Mouse (Mus musculus): ENCODE data around the gene Slc12a5. TPM values are rescaled to one million over a fixed set of nuclear protein-coding genes. Genes with fewer than 3 reads are reported as not detected.

Gene Slc12a5
- total and polyA plus RNA-seq, 2 experiments from 2014 or later = 71.0 to 257 TPM

DNA sequence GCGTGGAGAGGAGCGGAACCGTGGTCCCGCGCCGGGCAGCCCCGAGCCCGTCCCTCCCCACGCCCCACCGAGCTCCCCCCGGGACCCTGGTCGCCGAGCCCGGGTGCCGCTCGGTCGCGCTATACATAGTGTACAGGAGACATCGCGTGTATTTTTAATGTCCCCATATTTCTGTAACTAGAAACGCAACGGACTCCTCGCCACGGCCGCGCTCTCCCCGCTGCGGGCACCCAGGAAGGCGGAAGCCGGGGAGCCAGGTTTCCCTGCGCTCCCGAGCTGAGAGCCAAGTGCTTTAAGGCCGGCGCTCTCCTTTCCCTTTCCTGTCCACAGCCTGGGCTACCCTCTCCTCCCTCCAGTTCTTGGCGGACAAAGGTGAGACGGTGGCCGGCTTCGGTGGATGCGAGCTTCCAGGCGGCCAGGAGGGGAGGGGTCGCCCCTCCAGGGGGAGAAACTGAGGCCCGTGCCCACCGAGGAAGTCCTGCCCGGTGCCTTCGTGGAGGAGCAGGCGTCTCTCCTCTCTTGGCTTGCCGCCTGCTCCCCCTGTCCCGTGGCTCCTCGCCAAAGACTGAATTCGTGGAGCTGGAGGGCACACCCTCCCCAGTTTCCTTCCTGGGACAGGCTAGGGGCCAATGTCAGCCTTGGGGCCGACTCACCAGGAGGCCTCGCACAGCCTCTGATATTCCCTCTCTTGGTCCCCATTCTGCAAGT, 37.3 kb downstream of the Slc12a5 start:
- Histone ChIP-seq H3K27ac (peak overlapping the region; percentile 20; the same call in 1 of the 2 replicates), H3K27me3 (ENCODE audit: insufficient read depth, low read length) (no peaks in the 10 kb centered on the region), H3K9ac (replicated peaks; ENCODE audit: low read length) (peak overlapping the region; percentile 33; the same call in 1 of the 2 replicates), H3K4me3 (ENCODE audit: low read length) (0 out of 2 replicates have a peak overlapping the region, but pooled peaks have one; percentile 11), H3K36me3 (ENCODE audit: insufficient read depth, low read length) (peaks cover 35% of the 10 kb centered on the region), H3K4me1 (ENCODE audit: insufficient read depth, low read length) (0 out of 2 replicates have a peak, but pooled peaks cover 6% of the 10 kb centered on the region), H3K9me3 (ENCODE audit: low read length) (no peaks in the 10 kb centered on the region), H3K4me2 (ENCODE audit: low read depth, low read length) (peak overlapping the region; percentile 46)
- TF ChIP-seq CTCF (IDR thresholded peaks at IDR 0.05; ENCODE audit: low read depth) = no peak
- WGBS = 5% methylated on average over 39 of the region's 52 CpGs
- DNase-seq (ENCODE audit: low spot score) = no peak
- no peak for ATAC-seq

DNA sequence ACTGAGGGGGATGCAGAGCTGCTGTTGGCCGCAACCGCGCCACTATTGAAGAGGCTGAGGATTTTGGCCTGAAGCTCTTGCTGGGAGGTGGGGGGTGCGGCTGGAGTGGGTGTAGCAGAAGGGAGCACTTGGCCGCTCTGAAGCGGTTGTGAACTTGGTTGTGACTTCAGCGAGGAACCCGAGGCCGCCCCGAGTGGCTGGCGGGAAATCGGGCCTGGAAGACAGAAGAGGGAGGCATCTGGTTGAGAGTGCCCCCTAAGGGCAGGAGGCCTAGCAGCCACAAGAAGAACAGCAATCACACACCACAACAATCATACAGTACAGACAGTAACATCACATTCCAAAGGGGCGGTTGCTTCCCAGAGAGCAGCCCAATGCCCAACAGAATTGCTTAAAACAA, 41.4 kb downstream of the Slc12a5 start:
- Histone ChIP-seq H3K9ac (replicated peaks; ENCODE audit: low read length) (no peak overlapping the region), H3K27me3 (ENCODE audit: insufficient read depth, low read length) (no peaks in the 10 kb centered on the region), H3K4me3 (ENCODE audit: low read length) (no peak overlapping the region), H3K36me3 (ENCODE audit: insufficient read depth, low read length) (peaks cover 65% of the 10 kb centered on the region), H3K4me1 (ENCODE audit: insufficient read depth, low read length) (0 out of 2 replicates have a peak, but pooled peaks cover 6% of the 10 kb centered on the region), H3K27ac (no peak overlapping the region), H3K9me3 (ENCODE audit: low read length) (no peaks in the 10 kb centered on the region), H3K4me2 (ENCODE audit: low read depth, low read length) (no peak overlapping the region)
- WGBS = 85% methylated on average over 13 of the region's 13 CpGs
- peak; percentile 30 for TF ChIP-seq CTCF (IDR thresholded peaks at IDR 0.05; ENCODE audit: low read depth)
- ATAC-seq = no peak
- DNase-seq (ENCODE audit: low spot score) = no peak

DNA sequence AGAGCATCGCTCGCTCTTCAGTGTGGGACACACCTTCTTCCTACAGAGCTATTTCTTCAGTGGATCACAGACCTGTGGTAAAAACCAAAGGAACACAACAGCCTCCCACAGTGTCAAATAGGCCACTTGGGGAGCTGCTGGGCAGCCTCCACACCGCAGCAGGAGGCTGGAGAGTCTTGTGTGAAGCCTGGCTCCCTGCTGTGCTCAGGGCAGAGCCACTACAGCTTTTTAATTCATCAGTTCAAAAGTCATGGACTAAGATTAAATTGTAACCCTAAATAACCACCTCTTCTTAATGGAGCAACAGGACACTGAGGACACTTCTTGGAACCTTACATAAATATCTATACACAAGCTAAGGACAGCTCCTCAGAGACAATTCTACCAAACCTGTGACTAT, 42.5 kb downstream of the Slc12a5 start:
- H3K36me3 ChIP-seq (ENCODE audit: insufficient read depth, low read length) = peaks cover 75% of the 10 kb centered on the region
- ATAC-seq (no peak), DNase-seq (ENCODE audit: low spot score) (no peak)
- H3K4me2 ChIP-seq (ENCODE audit: low read depth, low read length) = no peak overlapping the region
- no peaks in the 10 kb centered on the region for H3K27me3 ChIP-seq (ENCODE audit: insufficient read depth, low read length)
- 68% methylated on average over 3 of the region's 3 CpGs for WGBS
- no peak; the same call in 1 of the 2 replicates for TF ChIP-seq CTCF (IDR thresholded peaks at IDR 0.05; ENCODE audit: low read depth)
- H3K9me3 ChIP-seq (ENCODE audit: low read length) = no peaks in the 10 kb centered on the region
- H3K4me3 ChIP-seq (ENCODE audit: low read length) = no peak overlapping the region
- H3K9ac ChIP-seq (replicated peaks; ENCODE audit: low read length) = no peak overlapping the region
- 0 out of 2 replicates have a peak, but pooled peaks cover 2% of the 10 kb centered on the region for H3K4me1 ChIP-seq (ENCODE audit: insufficient read depth, low read length)
- no peak overlapping the region for H3K27ac ChIP-seq

DNA sequence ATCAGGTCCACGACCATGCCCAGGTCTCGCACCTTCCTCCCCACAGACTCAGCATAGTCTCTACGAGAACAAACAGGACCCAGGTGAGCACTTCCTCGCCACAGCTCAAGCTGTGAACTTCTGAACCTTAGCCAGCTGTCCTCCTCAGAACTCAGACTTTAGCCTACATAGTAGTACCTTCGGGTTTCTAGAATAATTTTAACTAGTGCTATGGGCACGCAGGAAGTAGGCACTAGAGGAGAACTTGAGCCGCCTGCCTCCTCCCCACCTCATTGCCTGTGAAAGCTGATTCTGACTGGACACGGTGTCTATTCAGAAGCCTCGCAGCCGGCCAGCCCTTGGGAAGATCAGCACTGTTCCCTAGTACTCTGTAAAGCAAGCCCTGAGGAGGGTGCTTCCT, 43.6 kb downstream of the Slc12a5 start:
- no peak overlapping the region for H3K9ac ChIP-seq (replicated peaks; ENCODE audit: low read length)
- WGBS = 89% methylated on average over 10 of the region's 10 CpGs

DNA sequence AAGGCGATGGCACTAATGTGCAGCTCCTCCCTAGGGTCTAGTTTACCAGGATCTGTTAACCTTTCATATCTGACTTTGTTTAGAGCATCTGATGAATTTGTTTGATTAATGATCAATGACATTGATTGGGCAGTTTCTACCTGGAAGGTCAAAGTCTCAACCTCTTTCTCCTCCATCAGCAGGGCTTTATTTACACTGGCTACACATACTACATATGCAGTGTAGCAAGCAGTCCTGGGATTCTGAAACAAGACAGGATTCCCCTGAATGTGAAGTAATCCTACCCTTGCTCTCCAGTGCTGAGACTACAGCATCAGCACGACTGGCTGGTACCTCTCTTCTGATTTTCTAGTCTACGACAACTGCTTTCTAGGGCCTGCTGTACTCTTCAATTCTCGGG, 46.2 kb downstream of the Slc12a5 start:
- no peak for TF ChIP-seq CTCF (IDR thresholded peaks at IDR 0.05; ENCODE audit: low read depth)
- DNase-seq (ENCODE audit: low spot score) = no peak
- no peaks in the 10 kb centered on the region for H3K27me3 ChIP-seq (ENCODE audit: insufficient read depth, low read length)
- no peaks in the 10 kb centered on the region for H3K4me1 ChIP-seq (ENCODE audit: insufficient read depth, low read length)
- no peak overlapping the region for H3K27ac ChIP-seq
- H3K4me3 ChIP-seq (ENCODE audit: low read length) = no peak overlapping the region
- H3K36me3 ChIP-seq (ENCODE audit: insufficient read depth, low read length) = peaks cover 91% of the 10 kb centered on the region
- no peaks in the 10 kb centered on the region for H3K9me3 ChIP-seq (ENCODE audit: low read length)
- WGBS = 93% methylated on average over 4 of the region's 4 CpGs
- no peak for ATAC-seq
- no peak overlapping the region for H3K4me2 ChIP-seq (ENCODE audit: low read depth, low read length)
- H3K9ac ChIP-seq (replicated peaks; ENCODE audit: low read length) = no peak overlapping the region

More for the DNA sequence above, 43.6 kb downstream of the Slc12a5 start:
- TF ChIP-seq CTCF (IDR thresholded peaks at IDR 0.05; ENCODE audit: low read depth) = no peak
- no peaks in the 10 kb centered on the region for H3K27me3 ChIP-seq (ENCODE audit: insufficient read depth, low read length)
- no peaks in the 10 kb centered on the region for H3K4me1 ChIP-seq (ENCODE audit: insufficient read depth, low read length)
- H3K27ac ChIP-seq = no peak overlapping the region
- no peak for ATAC-seq
- no peak for DNase-seq (ENCODE audit: low spot score)
- H3K4me2 ChIP-seq (ENCODE audit: low read depth, low read length) = no peak overlapping the region
- H3K9me3 ChIP-seq (ENCODE audit: low read length) = no peaks in the 10 kb centered on the region
- H3K36me3 ChIP-seq (ENCODE audit: insufficient read depth, low read length) = peaks cover 80% of the 10 kb centered on the region
- no peak overlapping the region for H3K4me3 ChIP-seq (ENCODE audit: low read length)

DNA sequence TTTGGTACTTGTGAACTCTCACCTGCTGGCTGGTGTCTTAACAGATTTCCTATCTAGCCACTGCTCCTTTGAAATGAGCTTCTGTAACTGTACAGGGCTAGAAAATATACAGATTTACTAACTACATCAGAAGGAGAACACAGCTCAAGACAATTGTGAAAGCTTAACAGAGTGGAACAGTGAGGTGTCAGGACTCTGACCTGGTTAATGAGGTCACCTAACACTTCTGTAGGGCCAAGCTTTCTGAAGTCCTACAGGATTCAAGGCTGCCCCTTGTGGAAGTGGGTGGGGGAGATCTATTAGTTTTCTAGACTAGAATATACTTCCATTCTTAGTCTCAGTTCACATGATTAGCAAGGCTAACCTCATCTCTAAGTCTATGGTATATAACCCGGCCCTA, 47.4 kb downstream of the Slc12a5 start:
- no peaks in the 10 kb centered on the region for H3K27me3 ChIP-seq (ENCODE audit: insufficient read depth, low read length)
- H3K9ac ChIP-seq (replicated peaks; ENCODE audit: low read length) = no peak overlapping the region
- ATAC-seq (no peak), DNase-seq (ENCODE audit: low spot score) (no peak)
- H3K4me2 ChIP-seq (ENCODE audit: low read depth, low read length) = no peak overlapping the region
- no peak overlapping the region for H3K4me3 ChIP-seq (ENCODE audit: low read length)
- H3K4me1 ChIP-seq (ENCODE audit: insufficient read depth, low read length) = no peaks in the 10 kb centered on the region
- H3K36me3 ChIP-seq (ENCODE audit: insufficient read depth, low read length) = peaks cover 83% of the 10 kb centered on the region
- H3K27ac ChIP-seq = no peak overlapping the region
- WGBS = 97% methylated on average over 1 of the region's 1 CpGs
- no peaks in the 10 kb centered on the region for H3K9me3 ChIP-seq (ENCODE audit: low read length)
- TF ChIP-seq CTCF (IDR thresholded peaks at IDR 0.05; ENCODE audit: low read depth) = no peak

DNA sequence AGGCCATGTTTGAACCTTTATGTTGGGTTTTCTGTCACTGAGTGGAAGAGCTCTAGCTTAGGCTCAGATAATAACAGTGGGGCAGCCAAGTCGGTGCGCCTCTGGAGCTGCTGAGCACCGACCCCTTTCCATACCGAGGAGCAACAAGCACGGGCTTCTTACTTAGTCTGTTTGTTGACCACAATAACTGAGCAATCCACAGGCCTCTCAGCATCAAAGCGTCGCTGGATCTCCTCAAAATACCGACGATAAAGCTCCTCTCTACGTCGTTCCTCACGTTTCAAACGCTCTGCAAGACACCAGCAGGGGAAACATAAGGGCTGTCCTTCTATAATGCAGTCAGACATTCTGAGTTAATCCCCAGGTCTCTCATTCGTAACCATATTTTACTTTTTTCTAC, 48.6 kb downstream of the Slc12a5 start:
- no peak for ATAC-seq
- Histone ChIP-seq H3K27ac (no peak overlapping the region), H3K27me3 (ENCODE audit: insufficient read depth, low read length) (no peaks in the 10 kb centered on the region), H3K4me1 (ENCODE audit: insufficient read depth, low read length) (no peaks in the 10 kb centered on the region), H3K9ac (replicated peaks; ENCODE audit: low read length) (no peak overlapping the region), H3K9me3 (ENCODE audit: low read length) (no peaks in the 10 kb centered on the region), H3K36me3 (ENCODE audit: insufficient read depth, low read length) (peaks cover 71% of the 10 kb centered on the region), H3K4me3 (ENCODE audit: low read length) (no peak overlapping the region), H3K4me2 (ENCODE audit: low read depth, low read length) (no peak overlapping the region)
- no peak for DNase-seq (ENCODE audit: low spot score)
- no peak for TF ChIP-seq CTCF (IDR thresholded peaks at IDR 0.05; ENCODE audit: low read depth)
- WGBS = 96% methylated on average over 14 of the region's 14 CpGs

All from hindbrain, postnatal 0 days (tissue).